Mouse (Mus musculus): ENCODE data around the gene Olfr1134. TPM values are rescaled to one million over a fixed set of nuclear protein-coding genes. Genes with fewer than 3 reads are reported as not detected.

Olfr1134 gene
- total RNA-seq (2023): not detected in 4 replicates

GRCm38 (mm10) chr2:87658360-87658759, at the start of gene Olfr1134:
Gene Olfr1134 (minus strand): TSS chr2:87658460.

GRCm38 (mm10) chr2:87693847-87694246, 35.6 kb upstream of the Olfr1134 start, which contains the start of gene Olfr1136:
Gene Olfr1136 (minus strand): TSS chr2:87693947.

GRCm38 (mm10) chr2:87673564-87673963, 15.3 kb upstream of the Olfr1134 start, which contains the start of gene Olfr1135:
Gene Olfr1135 (minus strand): TSS chr2:87673664.

GRCm38 (mm10) chr2:87647274-87647673, 11.0 kb downstream of the Olfr1134 start, which contains the start of gene Olfr1133:
Gene Olfr1133 (minus strand): TSS chr2:87647374.

GRCm38 (mm10) chr2:87637435-87637834, 20.8 kb downstream of the Olfr1134 start, which contains the start of gene Olfr1132:
Gene Olfr1132 (minus strand): TSS chr2:87637535.

GRCm38 (mm10) chr2:87626804-87627203, 31.5 kb downstream of the Olfr1134 start, which contains the start of gene Olfr1131:
Gene Olfr1131 (plus strand): TSS chr2:87627104.

GRCm38 (mm10) chr2:87605912-87606311, 52.3 kb downstream of the Olfr1134 start, which contains the start of gene Olfr1130:
Gene Olfr1130 (plus strand): TSS chr2:87606212.

Other genes starting within 250 kb of the Olfr1134 start
- gene Olfr1123, start 241.8 kb downstream of the Olfr1134 start, total RNA-seq (2023): not detected in 4 replicates
- gene Olfr1124, start 228.2 kb downstream of the Olfr1134 start, total RNA-seq (2023): not detected in 4 replicates
- gene Olfr1126, start 204.5 kb downstream of the Olfr1134 start, total RNA-seq (2023): not detected in 4 replicates
- not detected in 4 replicates for gene Pramel7, start 161.4 kb downstream of the Olfr1134 start, total RNA-seq (2023)
- gene Pramel6, start 151.9 kb downstream of the Olfr1134 start, total RNA-seq (2023): not detected in 4 replicates
- not detected in 4 replicates for gene Olfr153, start 126.7 kb downstream of the Olfr1134 start, total RNA-seq (2023)
- gene Olfr1128, start 112.9 kb downstream of the Olfr1134 start, total RNA-seq (2023): not detected in 4 replicates
- not detected in 4 replicates for gene Olfr1129, start 84.6 kb downstream of the Olfr1134 start, total RNA-seq (2023)
- not detected in 4 replicates for gene Olfr1130, start 52.2 kb downstream of the Olfr1134 start, total RNA-seq (2023)
- not detected in 4 replicates for gene Olfr1131, start 31.4 kb downstream of the Olfr1134 start, total RNA-seq (2023)
- gene Olfr1132, start 20.9 kb downstream of the Olfr1134 start, total RNA-seq (2023): not detected in 4 replicates
- not detected in 4 replicates for gene Olfr1133, start 11.1 kb downstream of the Olfr1134 start, total RNA-seq (2023)
- not detected in 4 replicates for gene Olfr1135, start 15.2 kb upstream of the Olfr1134 start, total RNA-seq (2023)
- not detected in 4 replicates for gene Olfr1136, start 35.5 kb upstream of the Olfr1134 start, total RNA-seq (2023)
- gene Olfr1137, start 54.7 kb upstream of the Olfr1134 start, total RNA-seq (2023): not detected in 4 replicates
- gene Olfr1138, start 81.5 kb upstream of the Olfr1134 start, total RNA-seq (2023): not detected in 4 replicates
- gene Olfr1140, start 85.3 kb upstream of the Olfr1134 start, total RNA-seq (2023): not detected in 4 replicates
- gene Olfr1141, start 95.5 kb upstream of the Olfr1134 start, total RNA-seq (2023): not detected in 4 replicates
- not detected in 4 replicates for gene Olfr152, start 121.0 kb upstream of the Olfr1134 start, total RNA-seq (2023)
- not detected in 4 replicates for gene Olfr1143, start 142.1 kb upstream of the Olfr1134 start, total RNA-seq (2023)
- not detected in 4 replicates for gene Olfr1145, start 151.4 kb upstream of the Olfr1134 start, total RNA-seq (2023)
- gene Olfr1148, start 172.1 kb upstream of the Olfr1134 start, total RNA-seq (2023): not detected in 4 replicates
- gene Olfr1150-ps1, start 185.5 kb upstream of the Olfr1134 start, total RNA-seq (2023): not detected in 4 replicates
- not detected in 4 replicates for gene Olfr1151, start 197.4 kb upstream of the Olfr1134 start, total RNA-seq (2023)
- gene Olfr1152, start 208.0 kb upstream of the Olfr1134 start, total RNA-seq (2023): not detected in 4 replicates
- not detected in 4 replicates for gene Olfr1153, start 236.5 kb upstream of the Olfr1134 start, total RNA-seq (2023)
- gene Olfr1154, start 246.7 kb upstream of the Olfr1134 start, total RNA-seq (2023): not detected in 4 replicates